Mouse (Mus musculus) cerebellum, adult 2 months (tissue): ENCODE measurements around the gene Clca4a. TPM values are rescaled to one million over a fixed set of nuclear protein-coding genes. Genes with fewer than 3 reads are reported as not detected.

Experiments used
- DNase-seq, 2 experiments: peaks; one replicate each; pipeline ENCODE4 v3.0.0; 2021
- H3K27ac ChIP-seq: fragments of 200-500 bp; 2 replicates; pipeline ENCODE4 v1.5.1; 2012; ENCODE audit warnings: low read length, control low read depth, inconsistent platforms; ENCODE audit not compliant: insufficient read depth
- H3K27me3 ChIP-seq: fragments of 200-500 bp; 2 replicates; pipeline ENCODE4 v1.6.1; 2012; ENCODE audit warnings: inconsistent platforms, mild to moderate bottlenecking, low read length, moderate library complexity; ENCODE audit not compliant: control insufficient read depth, insufficient read depth
- H3K4me1 ChIP-seq: fragments of 200-500 bp; 2 replicates; pipeline ENCODE4 v1.6.1; 2011; ENCODE audit warnings: low read length; ENCODE audit not compliant: control insufficient read depth, insufficient read depth
- H3K4me3 ChIP-seq: fragments of 200-500 bp; replicated peaks from 2 replicates; pipeline ENCODE3; 2011; ENCODE audit warnings: mild to moderate bottlenecking, low read depth, low read length, control low read depth; ENCODE audit not compliant: insufficient read depth
- CTCF ChIP-seq: fragments of 200-500 bp; IDR thresholded peaks from 2 replicates; pipeline ENCODE4 v1.5.1; 2011; ENCODE audit warnings: low read depth, mild to moderate bottlenecking, control low read depth, low read length, moderate library complexity, borderline replicate concordance; ENCODE audit not compliant: insufficient read depth
- POLR2A ChIP-seq: fragments of 200-500 bp; IDR thresholded peaks from 2 replicates; pipeline ENCODE4 v1.6.1; 2011; ENCODE audit warnings: low read length, control low read depth, borderline replicate concordance; ENCODE audit not compliant: insufficient read depth
- WGBS: fragments of 180-500 bp; shearing (Covaris S2); methylation state at CpG from one replicate; pipeline ENCODE4 v1.1.7; 2018; 5-methylcytosine and 5-hydroxymethylcytosine counted together
- polyA plus RNA-seq: library from polyadenylated mRNA; depleted of rRNA; stranded (reverse); fragments of >200 nt; gene quantifications from 2 replicates; pipeline ENCODE4 v1.2.3, GENCODE M21; 2012; rRNA removed

The Clca4a gene
- polyA plus RNA-seq: 0.03 TPM in 1 of 2 replicates, not detected in the other

DNA sequence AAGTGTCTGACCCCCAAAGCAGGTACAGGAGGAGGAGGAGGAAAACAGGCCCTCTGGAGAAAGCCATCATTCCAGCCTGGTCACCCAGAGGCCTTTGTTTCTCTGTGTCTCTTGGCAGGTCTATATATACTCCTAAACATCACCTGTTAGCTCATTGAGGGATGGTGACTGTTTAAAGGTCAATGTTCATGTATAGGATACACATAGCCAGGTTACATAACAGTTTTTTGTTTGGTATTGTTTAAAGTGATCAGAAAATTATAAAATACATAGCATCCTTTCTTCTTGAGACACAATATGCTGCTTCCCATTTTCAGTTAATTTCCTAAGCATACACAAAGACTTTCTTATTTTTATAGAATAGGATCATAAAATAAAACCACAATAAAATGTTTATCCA is at the start of gene Clca4a:
Clca4a (minus strand) TSS at position 101 of the 400 bp plus-strand sequence.
- H3K4me3 ChIP-seq: no peak within 1 kb of the TSS
- TF ChIP-seq CTCF (no peak), POLR2A (no peak)
- no peaks in the 10 kb centered on the region for H3K27me3 ChIP-seq
- no peak for DNase-seq
- H3K4me1 ChIP-seq: no peaks in the 10 kb centered on the region
- no peak within 1 kb of the TSS for H3K27ac ChIP-seq

DNA sequence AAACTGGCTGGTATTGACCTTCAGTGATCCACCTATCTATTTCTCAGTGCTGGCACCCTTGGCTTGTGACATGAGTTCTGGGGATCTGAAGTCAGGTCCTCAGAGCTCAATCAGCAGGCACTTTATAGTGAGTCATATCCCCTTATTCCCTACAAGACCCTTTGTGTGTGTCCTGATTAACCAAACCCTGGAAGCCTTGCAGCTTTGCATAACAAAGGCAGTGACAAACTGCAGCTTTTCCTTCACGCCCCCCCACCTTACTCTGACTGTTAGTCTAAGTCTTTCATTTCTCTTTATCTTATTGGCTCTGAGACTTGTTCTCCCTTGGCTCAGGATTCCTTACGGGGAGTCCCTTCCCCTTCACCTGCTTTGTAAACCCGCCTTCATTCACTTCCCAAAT is 43.0 kb upstream of the Clca4a start:
- no peak for TF ChIP-seq POLR2A
- TF ChIP-seq CTCF: no peak
- DNase-seq: no peak
- Histone ChIP-seq H3K27me3 (no peaks in the 10 kb centered on the region), H3K27ac (no peak overlapping the region), H3K4me3 (no peak overlapping the region), H3K4me1 (no peaks in the 10 kb centered on the region)
- 65% methylated on average over 3 of the region's 3 CpGs for WGBS

DNA sequence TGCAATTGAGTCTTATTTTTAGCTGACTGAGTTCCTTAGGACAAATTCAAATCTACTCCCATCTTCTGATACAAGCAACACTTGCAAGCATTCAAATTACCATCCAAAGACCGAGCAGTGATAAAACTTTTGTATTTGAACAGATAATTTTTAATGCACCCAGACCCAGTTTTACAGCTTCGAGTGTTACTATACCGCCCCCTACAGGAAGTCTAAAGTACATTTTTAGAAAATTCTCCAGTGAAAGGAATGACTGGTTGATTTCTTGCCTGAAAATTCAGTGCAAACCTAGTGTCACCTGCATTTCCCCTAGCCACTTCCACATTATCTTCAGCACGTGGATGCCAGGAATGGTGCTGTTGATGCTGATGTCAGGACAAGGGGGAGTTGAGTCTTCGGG is 29.6 kb upstream of the Clca4a start:
- Histone ChIP-seq H3K27ac (no peak overlapping the region), H3K4me3 (no peak overlapping the region), H3K4me1 (no peaks in the 10 kb centered on the region), H3K27me3 (no peaks in the 10 kb centered on the region)
- no peak for DNase-seq
- TF ChIP-seq POLR2A (no peak), CTCF (no peak)
- WGBS: 26% methylated on average over 5 of the region's 5 CpGs

DNA sequence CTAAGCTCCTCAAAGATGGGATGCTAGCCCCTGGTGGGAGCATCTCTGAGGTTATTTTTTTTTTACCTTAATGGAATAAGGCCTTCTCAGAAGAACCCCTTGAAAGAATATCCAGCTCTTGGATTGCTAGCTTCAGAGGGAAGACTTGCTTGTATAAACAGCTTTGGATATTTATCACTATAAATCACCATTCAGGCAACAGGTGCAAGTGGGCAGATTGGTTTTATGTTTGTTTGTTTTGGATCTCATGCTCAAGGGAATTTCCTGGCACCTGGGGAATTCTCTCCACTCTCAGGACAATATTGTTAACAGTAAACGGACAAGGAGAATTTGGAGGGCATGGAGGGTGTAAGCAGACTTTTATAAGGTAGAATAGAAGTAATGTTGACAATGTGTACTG is 26.1 kb upstream of the Clca4a start:
- Histone ChIP-seq H3K4me1 (no peaks in the 10 kb centered on the region), H3K4me3 (no peak overlapping the region), H3K27ac (no peak overlapping the region), H3K27me3 (no peaks in the 10 kb centered on the region)
- DNase-seq: no peak
- no peak for TF ChIP-seq CTCF
- 59% methylated on average over 1 of the region's 1 CpGs for WGBS

DNA sequence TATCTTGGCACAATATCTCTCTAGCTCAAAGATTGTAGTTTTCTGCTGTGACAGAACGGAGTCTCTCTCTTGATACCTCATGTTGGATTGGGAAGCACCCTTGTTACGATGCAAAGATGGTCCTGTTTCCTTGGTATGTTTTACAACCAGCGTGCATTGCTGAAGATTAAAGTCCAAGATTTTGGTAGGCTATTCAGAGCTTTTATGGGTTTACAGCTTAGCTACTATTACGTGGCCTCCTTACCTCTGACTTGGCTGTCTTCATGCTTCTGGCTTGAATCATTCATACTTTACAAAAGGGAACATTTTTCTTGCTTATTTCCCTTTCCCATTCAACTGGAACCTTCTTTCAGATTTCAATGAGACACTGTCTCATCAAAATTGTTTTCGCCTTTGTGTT is 18.2 kb upstream of the Clca4a start:
- Histone ChIP-seq H3K4me3 (no peak overlapping the region), H3K4me1 (no peaks in the 10 kb centered on the region), H3K27me3 (no peaks in the 10 kb centered on the region), H3K27ac (no peak overlapping the region)
- TF ChIP-seq POLR2A (no peak), CTCF (no peak)
- no peak for DNase-seq
- WGBS: 89% methylated on average over 5 of the region's 5 CpGs

DNA sequence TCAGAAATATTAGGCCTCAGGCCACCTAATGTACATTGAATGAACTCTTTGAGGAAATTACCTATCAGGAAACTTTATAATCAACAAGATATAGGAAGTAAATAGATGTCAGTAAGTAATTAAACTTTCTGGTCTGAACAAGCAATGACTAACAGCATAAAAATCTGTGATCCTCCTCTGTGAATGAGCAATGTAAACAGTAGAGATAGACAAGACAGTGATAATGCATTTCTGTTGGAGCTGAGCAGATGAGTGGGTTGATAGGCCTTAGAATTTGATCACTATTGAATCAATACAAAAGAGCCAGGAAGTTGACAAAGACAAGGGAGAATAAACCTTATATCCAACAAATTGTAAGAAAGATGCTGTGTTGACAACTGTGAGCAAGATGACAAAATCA is 17.8 kb upstream of the Clca4a start:
- no peak overlapping the region for H3K4me3 ChIP-seq
- TF ChIP-seq POLR2A (no peak), CTCF (no peak)
- DNase-seq: no peak
- no peaks in the 10 kb centered on the region for H3K27me3 ChIP-seq
- no peaks in the 10 kb centered on the region for H3K4me1 ChIP-seq
- H3K27ac ChIP-seq: no peak overlapping the region

DNA sequence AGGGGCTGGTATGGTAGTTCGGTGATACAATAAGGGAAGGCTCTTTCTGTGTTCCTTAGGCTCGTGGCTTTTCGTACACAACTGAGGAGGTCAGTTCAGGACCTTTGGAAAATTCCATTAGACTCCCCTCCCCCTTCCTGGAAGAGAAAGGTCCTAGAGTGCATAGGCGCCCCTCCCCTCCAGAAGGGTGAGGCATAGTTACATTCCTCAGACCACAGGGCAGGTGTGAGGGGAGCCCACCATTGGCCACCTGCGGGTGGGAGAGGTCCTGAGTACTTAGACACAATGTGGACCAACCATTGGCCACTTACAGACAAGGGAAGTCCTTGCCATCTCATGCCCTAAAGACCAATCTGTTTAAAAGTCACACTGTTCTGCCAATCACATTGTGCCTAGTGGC is 11.0 kb upstream of the Clca4a start:
- H3K4me1 ChIP-seq: no peaks in the 10 kb centered on the region
- TF ChIP-seq POLR2A: no peak
- TF ChIP-seq CTCF: no peak
- H3K27ac ChIP-seq: no peak overlapping the region
- WGBS: 86% methylated on average over 5 of the region's 5 CpGs
- DNase-seq: no peak
- H3K4me3 ChIP-seq: no peak overlapping the region
- H3K27me3 ChIP-seq: no peaks in the 10 kb centered on the region

DNA sequence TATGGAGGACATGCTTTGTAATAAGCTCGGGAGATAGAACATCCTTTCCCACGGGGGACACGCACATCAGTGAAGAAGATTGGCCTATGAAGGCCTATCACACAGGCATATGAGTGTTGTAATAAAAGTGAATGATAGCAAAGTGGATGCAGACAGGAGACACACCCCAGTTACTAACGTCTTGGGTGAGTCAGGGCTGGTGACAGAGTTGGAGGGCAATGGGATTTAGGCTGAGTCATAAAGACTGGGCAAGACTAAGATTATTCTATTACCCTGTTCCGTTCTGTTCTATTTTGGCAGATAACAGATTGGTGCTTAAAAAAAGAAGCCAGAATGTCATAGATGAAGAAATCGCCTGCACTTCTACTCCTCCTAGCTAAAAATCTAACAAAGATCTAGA is 5.7 kb upstream of the Clca4a start:
- DNase-seq: no peak
- Histone ChIP-seq H3K4me3 (no peak overlapping the region), H3K4me1 (no peaks in the 10 kb centered on the region), H3K27me3 (no peaks in the 10 kb centered on the region), H3K27ac (no peak overlapping the region)
- TF ChIP-seq POLR2A: no peak
- no peak for TF ChIP-seq CTCF
- WGBS: 88% methylated on average over 6 of the region's 6 CpGs
